Mouse (Mus musculus): ENCODE measurements around the gene Slc35b2.

Slc35b2 gene

DNA sequence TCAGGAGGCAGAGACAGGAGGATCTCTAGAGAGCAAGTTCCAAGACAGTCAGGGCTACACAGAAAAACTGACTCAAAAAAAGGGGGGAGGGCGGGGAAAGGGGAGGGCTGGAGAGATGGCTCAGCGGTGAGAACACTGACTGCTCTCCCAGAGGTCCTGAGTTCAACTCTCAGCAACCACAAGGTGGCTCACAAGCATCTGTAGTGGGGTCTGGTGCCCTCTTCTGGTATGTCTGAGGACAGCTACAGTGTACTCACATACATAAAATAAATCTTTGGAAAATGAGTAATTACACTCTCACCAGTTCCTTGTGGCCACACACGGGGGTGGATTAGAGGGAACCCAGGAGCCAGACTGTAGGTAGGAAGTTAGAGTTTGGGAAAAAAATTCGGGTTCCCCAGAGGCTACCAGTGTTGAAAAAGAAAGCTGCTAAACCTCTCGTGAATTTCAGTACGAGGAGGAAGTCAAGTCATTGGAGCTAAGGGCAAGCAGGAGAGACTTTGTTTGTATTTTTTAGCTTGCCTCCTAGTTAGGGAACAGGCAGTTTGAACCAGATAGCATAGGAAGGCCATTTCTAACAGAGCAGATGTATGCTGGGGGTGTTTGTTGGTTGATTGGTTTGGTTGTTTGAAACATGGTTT lies 19.2 kb downstream of the Slc35b2 start:
- no peak for DNase-seq (ENCODE audit: extremely low read depth, low read depth)

DNA sequence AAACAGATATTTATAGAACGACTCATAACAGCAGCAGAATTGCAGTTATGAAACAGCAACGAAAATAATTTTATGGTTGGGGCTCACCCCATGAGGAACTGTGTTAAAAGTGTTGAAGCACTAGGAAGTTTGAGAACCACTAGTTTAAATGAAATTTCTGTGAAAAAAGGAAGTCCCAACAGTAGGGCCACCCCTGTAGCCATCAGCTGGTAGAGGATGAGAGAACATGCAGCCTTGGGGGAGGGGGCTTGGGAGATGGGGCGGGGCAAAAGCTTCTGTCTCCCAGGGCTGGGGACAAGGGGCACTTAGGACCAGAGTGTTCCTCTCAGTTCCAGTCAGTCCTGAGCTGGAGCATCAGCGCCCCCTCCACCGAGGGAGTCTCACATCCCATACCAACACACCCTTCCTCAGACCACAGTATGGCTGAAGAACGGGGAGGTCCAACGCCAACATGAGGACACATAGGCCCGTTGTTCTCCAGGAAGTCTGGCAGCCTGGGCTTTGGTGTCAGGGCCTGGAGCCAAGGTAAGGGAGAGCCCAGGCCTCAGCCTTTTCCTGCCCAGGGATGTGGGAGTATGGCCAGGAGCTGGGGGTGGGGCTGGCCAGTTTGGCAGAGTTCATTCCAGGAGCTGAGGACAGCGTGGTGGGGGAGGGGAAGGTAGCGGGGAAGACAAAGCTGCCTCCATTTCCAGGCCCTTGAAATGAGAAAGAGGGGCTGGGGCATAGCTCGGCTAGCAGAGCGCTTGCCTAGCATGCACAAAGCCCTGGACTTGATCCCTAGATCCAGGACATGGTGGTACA lies 20.6 kb downstream of the Slc35b2 start:
- DNase-seq (ENCODE audit: extremely low read depth, low read depth), result no peak

DNA sequence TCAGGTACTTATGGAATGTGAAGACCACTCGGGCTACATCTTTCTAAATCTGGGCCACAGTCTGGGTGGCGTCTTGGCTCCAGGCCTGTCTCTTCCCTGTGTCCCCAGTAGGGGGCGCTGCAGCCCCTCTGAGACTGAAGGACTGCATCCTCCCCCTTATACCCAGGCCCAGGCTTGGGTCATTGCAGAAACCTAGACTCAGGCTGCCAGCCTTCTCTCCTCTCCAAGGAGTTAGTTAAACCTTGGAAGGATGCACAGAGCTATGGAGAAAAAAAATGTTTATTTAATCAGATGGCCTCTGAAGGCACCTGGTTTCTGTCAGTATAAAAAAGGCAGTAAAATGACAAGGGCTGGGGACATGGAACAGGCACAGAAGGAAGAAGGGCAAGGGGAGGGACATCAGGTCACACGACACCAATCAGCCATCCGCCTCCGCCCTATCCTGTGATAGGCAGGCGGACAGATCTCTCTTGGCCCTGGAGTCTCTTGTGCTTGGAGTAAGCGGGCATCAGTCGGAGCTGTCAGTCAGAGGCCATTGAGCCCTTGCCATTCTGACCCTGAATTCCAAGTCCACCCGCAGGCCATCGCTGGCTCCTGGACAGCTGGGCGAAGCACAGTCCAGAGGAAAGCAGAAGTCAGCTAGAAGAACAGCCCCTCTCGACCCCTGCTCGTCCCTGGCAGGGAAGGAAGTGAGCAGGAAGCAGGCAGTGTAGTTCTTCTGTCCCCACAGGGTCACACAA lies 21.4 kb downstream of the Slc35b2 start:
- DNase-seq (ENCODE audit: extremely low read depth, low read depth), result no peak

DNA sequence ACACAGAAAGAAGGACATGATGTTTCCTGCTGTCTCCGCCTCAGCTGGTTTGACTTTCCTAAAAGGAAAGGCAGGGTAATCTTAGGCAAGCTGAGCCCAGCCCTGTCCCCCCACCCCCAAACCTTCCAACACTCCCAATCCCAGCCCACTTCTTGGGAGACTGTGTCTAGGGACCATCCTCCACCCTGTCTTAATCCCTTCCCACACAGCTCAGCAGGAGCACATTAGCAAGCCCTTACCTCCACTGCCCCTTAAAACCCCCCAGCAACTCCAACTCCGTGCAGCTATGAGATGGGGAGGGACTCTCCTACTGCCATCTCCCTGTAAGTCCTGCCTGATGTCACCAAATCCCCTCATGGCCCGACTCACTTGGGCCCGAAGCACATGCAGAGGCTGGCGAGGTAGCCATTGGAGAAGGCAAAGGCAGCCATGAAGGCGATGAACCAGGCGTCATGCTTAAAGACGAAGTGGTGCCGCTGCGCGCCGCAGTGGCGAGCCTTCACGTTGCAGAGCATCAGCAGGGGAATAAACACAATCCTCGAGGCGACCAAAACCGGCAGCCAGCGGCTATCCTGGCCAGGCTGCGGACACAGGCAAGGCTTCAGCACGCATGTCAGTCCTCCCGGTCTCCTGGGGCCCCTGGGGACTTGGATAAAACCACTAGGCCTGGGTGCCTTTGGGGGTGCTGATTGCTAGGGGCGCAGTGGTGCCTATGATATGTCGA lies 22.2 kb downstream of the Slc35b2 start:
- DNase-seq (ENCODE audit: extremely low read depth, low read depth), result no peak

GRCm38 (mm10) chr17:45586449-45586837 lies 22.8 kb downstream of the Slc35b2 start:
- no peak for DNase-seq (ENCODE audit: extremely low read depth, low read depth)

- no peak for DNase-seq (ENCODE audit: extremely low read depth, low read depth)
Observed at GRCm38 (mm10) chr17:45588370-45588769, 24.7 kb downstream of the Slc35b2 start.

DNA sequence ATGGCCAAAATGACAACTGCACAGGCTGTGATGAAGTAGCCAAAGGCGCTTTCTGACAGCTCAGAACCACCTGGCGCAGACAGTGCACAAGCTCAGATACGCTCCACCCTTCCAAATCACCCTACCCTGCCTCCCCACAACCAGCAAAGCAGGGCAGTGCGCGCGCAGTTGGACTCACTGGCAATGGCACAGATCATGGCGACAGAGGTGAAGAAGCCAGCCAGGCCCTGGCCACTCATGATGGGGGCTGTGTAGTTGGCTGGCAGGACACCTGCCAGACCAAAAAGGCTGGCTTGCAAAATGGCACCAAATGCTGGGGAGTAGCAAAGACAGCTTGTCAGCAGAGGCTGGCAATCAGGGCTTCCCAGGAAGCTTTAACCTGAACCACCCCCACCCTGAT lies 25.6 kb downstream of the Slc35b2 start:
- DNase-seq (ENCODE audit: extremely low read depth, low read depth), result no peak

- DNase-seq (ENCODE audit: extremely low read depth, low read depth), result no peak
Observed at GRCm38 (mm10) chr17:45589844-45590243, 26.2 kb downstream of the Slc35b2 start.

DNA sequence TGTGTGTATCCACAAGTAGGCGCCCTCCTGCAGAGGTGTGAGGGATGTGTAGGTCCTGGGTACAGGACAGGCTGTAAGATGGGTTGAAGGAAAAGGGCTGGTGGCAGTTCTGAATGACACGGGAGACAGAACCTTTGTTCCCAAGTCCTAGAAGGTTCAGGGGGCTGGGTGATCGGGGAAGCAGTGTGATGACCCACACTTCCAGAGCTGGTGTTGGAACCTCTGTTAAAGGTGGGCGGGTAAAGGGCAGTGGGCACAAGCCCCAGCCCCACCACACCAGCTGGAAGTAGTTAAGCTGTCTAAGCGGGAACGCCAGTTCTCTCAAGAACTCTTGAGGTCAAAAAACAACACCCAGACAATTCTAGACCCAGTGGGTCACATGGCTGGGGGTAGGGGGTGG lies 26.7 kb downstream of the Slc35b2 start:
- DNase-seq (ENCODE audit: extremely low read depth, low read depth), result no peak

GRCm38 (mm10) chr17:45591701-45592605 lies 28.3 kb downstream of the Slc35b2 start:
- DNase-seq (ENCODE audit: extremely low read depth, low read depth), result no peak

DNA sequence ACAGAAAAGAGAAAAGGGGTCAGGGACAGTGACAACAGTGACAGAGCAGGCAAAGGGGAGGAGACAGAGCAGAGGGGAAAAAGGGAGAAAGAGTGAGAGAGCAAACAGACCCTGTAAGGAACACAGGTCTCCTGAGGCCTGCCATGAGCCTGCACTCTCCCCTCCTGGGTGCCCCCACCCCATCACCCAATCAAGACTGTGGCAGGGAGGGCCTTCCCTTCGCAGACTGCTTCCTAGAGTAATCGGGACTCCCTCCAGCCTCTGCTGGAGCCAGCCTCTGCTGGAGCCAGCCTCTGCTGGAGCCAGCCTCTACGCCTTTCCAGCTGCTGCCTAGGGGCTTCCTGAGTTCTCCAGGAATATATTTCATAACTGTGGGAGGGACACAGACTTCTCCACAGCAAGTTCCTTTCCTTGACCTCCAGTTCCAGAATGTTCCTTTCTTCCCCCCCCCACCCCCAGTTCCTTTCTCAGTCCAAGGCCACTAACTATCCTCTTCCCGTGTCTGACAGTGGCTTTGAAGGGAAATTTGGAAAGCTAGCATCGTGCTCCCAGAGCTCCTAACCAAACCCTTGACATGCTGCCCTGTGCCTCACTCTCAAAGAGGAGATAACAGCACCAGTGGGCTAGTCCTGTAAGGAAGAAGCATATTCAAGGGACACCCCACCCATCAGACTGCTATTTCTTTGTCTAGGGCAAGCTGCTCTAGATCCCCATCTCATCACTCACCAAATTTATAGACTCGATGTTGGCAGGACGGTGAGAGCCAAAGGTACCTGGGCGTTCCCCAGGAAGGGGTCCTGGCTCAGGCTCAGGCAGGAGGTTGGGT lies 29.1 kb downstream of the Slc35b2 start:
- DNase-seq (ENCODE audit: extremely low read depth, low read depth), result no peak

- DNase-seq (ENCODE audit: extremely low read depth, low read depth), result no peak
Observed at GRCm38 (mm10) chr17:45593479-45593878, 29.8 kb downstream of the Slc35b2 start.

- DNase-seq (ENCODE audit: extremely low read depth, low read depth), result no peak
Observed at GRCm38 (mm10) chr17:45594195-45594594, 30.5 kb downstream of the Slc35b2 start.

- DNase-seq (ENCODE audit: extremely low read depth, low read depth), result no peak
Observed at GRCm38 (mm10) chr17:45594881-45595735, 31.4 kb downstream of the Slc35b2 start.

DNA sequence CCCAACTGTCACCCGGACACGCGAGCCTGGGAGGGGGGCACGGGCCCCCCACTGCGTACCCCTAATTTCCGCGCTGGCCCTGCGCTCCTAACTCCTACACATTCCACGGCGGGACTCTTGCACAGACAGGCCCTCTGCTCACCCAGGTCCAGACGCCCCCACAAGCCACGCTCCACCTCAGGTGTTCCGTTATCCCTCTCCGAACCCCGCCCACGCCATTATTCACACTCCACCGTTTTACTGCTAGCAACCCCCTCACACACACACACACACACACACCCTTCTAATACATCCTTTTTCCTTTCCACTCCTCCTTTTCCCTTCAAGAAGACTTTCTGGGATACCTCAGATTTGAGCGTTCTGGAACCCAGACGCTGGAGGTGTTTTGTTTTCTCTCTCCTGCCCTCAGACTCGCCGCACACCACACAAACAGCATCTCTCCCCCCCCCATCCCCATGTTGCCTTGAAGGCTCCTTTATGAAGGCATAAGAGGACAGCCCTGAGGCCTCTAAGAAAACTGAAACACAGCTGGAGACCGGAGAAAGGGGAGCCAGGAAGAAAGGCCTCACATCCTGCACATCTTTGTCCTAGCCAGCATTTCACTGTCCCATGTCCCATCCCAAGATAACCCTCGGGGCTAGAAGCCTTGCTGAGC lies 32.2 kb downstream of the Slc35b2 start:
- DNase-seq (ENCODE audit: extremely low read depth, low read depth), result no peak

- DNase-seq (ENCODE audit: extremely low read depth, low read depth), result no peak
Observed at GRCm38 (mm10) chr17:45596631-45597396, 33.1 kb downstream of the Slc35b2 start.

DNA sequence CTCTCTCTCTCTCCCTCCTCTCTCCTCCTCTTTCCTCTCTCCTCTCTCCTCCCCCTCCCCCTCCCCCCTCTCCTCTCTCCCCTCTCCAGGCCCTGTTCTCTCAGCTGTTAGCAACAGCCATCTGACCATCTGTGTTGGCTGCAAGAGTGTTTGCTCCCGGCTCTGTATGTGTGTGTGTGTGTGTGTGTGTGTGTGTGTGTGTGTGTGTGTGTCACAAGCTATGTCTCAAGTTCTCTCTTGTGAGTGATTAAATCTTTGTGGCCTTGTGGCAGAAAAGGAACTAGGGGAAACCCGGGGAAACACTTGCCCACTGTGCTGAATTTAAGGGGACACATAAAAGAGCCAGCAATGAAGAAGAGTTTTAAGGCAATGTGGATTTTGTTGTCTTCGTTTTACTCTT lies 34.1 kb downstream of the Slc35b2 start:
- peak; percentile 58 for DNase-seq (ENCODE audit: extremely low read depth, low read depth)

GRCm38 (mm10) chr17:45598376-45598775 lies 34.7 kb downstream of the Slc35b2 start:
- DNase-seq (ENCODE audit: extremely low read depth, low read depth), result no peak

All from MEL-GATA-1-ER (cell line).